ENCODE assay signal across 9 mouse cellular contexts in genomic region chr11:98203931-98204421, GRCm38 (mm10). TPM values are rescaled to one million over a fixed set of nuclear protein-coding genes. Genes with fewer than 3 reads are reported as not detected.
DNase-seq lines count a peak whose midpoint lies in the region; ATAC-seq and TF ChIP-seq lines count a peak whose summit lies in the region.
"Had no signal": no experiment of that assay in that cellular context is flagged by ENCODE, and none has a peak within 500 bp of the region (broad histone marks: within the 10 kb centered on the region; RNA-seq: fewer than 3 reads in every experiment).

No protein-coding gene starts in this region.

- DNase-seq in cerebellum, adult 2 months = peak; percentile 21 to 35
- DNase-seq in cerebellum, postnatal 4 days (ENCODE audit: low spot score in 2 of 2) = no peak
- peak; percentile 18 to 55 for DNase-seq in heart, adult 18-20 months
- peak; percentile 49 for DNase-seq in kidney, adult 18-20 months
- peak; percentile 24 for DNase-seq in retina, postnatal 1 day
- DNase-seq in layer of hippocampus, adult 9-11 months = no peak

- H3K9ac ChIP-seq in lung, embryonic 15.5 days = peak overlapping the region; percentile 92

- WGBS in cerebellum, adult 2 months = under 1% methylated on average over 16 of the region's 16 CpGs
- WGBS in bone marrow, adult 2 months = under 1% methylated on average over 16 of the region's 16 CpGs
- under 1% methylated on average over 16 of the region's 16 CpGs for WGBS in lung, embryonic 15.5 days

- no peak for TF ChIP-seq CTCF in cerebellum, adult 2 months (IDR thresholded peaks at IDR 0.05; ENCODE audit: borderline replicate concordance, insufficient read depth, low read depth, low read length)
- TF ChIP-seq CTCF in bone marrow, adult 2 months (IDR thresholded peaks at IDR 0.05; ENCODE audit: control insufficient read depth, insufficient read depth, low read length) = no peak

- ATAC-seq in lung, embryonic 15.5 days (ENCODE audit: borderline replicate concordance, extremely low read depth, low FRiP score, low TSS enrichment) = no peak

- no peak overlapping the region for H3K27ac ChIP-seq in cerebellum, adult 2 months (ENCODE audit: insufficient read depth, low read length)
- H3K27ac ChIP-seq in bone marrow, adult 2 months (ENCODE audit: control insufficient read depth, insufficient read depth, low read depth, low read length, poor library complexity) = peak overlapping the region; percentile 99
- peak overlapping the region; percentile 100 for H3K27ac ChIP-seq in lung, embryonic 15.5 days

- peak overlapping the region; percentile 65 for H3K4me2 ChIP-seq in lung, embryonic 15.5 days

- H3K4me1 ChIP-seq in cerebellum, adult 2 months (ENCODE audit: control insufficient read depth, insufficient read depth, low read length) = peaks cover 4% of the 10 kb centered on the region; the same call in 1 of the 2 replicates
- no peaks in the 10 kb centered on the region; the same call in 1 of the 2 replicates for H3K4me1 ChIP-seq in bone marrow, adult 2 months (ENCODE audit: control insufficient read depth, insufficient read depth, low read length)
- peaks cover 20% of the 10 kb centered on the region for H3K4me1 ChIP-seq in lung, embryonic 15.5 days

- no peak for TF ChIP-seq POLR2A in cerebellum, adult 2 months (IDR thresholded peaks at IDR 0.05; ENCODE audit: borderline replicate concordance, insufficient read depth, low read length)
- no peak for TF ChIP-seq POLR2A in bone marrow, adult 2 months (IDR thresholded peaks at IDR 0.05; ENCODE audit: borderline replicate concordance, control insufficient read depth, low read depth, low read length)

- peak overlapping the region; percentile 61 for H3K4me3 ChIP-seq in cerebellum, adult 2 months (replicated peaks; ENCODE audit: insufficient read depth, low read depth, low read length)
- peak overlapping the region; percentile 94 for H3K4me3 ChIP-seq in bone marrow, adult 2 months (replicated peaks; ENCODE audit: control insufficient read depth, low read depth, low read length)
- H3K4me3 ChIP-seq in lung, embryonic 15.5 days = peak overlapping the region; percentile 72

- peaks cover 11% of the 10 kb centered on the region for H3K36me3 ChIP-seq in lung, embryonic 15.5 days

- no peaks in the 10 kb centered on the region for H3K9me3 ChIP-seq in lung, embryonic 15.5 days

- no peaks in the 10 kb centered on the region for H3K27me3 ChIP-seq in cerebellum, adult 2 months (ENCODE audit: control insufficient read depth, insufficient read depth, low read length)
- no peaks in the 10 kb centered on the region for H3K27me3 ChIP-seq in lung, embryonic 15.5 days
- H3K27me3 ChIP-seq: Patski had no signal

RNA-seq across cellular contexts. Expression of gene Cdk12, which starts 1.1 kb away (rescaled TPM):
- polyA plus RNA-seq in cerebellum, adult 2 months (2012; rRNA removed) = 23.3 and 24.9 TPM in 2 replicates
- 22.0 and 34.8 TPM in 2 replicates for polyA plus RNA-seq in bone marrow, adult 2 months (2011; ENCODE audit: insufficient read depth, insufficient read length, low replicate concordance, missing spikeins)
- total RNA-seq in heart, adult 18-20 months (2021) = 10 to 100 TPM; 18.2 to 22.1 TPM
- polyA plus RNA-seq in lung, embryonic 15.5 days (2015; fragmentation: Nextera tagmentation; extraction: Ambion mirVana) = 8.8 and 10.0 TPM in 2 replicates

RNA-seq across cellular contexts. Expression of gene Med1, which starts 10.9 kb away (rescaled TPM):
- 27.0 and 29.0 TPM in 2 replicates for polyA plus RNA-seq in cerebellum, adult 2 months (2012; rRNA removed)
- 12.3 and 20.8 TPM in 2 replicates for polyA plus RNA-seq in bone marrow, adult 2 months (2011; ENCODE audit: insufficient read depth, insufficient read length, low replicate concordance, missing spikeins)
- 10 to 100 TPM; 37.3 to 39.0 TPM for total RNA-seq in heart, adult 18-20 months (2021)
- 57.8 and 60.8 TPM in 2 replicates for polyA plus RNA-seq in lung, embryonic 15.5 days (2015; fragmentation: Nextera tagmentation; extraction: Ambion mirVana)

RNA-seq across cellular contexts. Expression of gene Fbxl20, which starts 53.8 kb away (rescaled TPM):
- 23.0 and 25.1 TPM in 2 replicates for polyA plus RNA-seq in cerebellum, adult 2 months (2012; rRNA removed)
- polyA plus RNA-seq in bone marrow, adult 2 months (2011; ENCODE audit: insufficient read depth, insufficient read length, low replicate concordance, missing spikeins) = 7.8 and 10.1 TPM in 2 replicates
- 10 to 100 TPM; 19.1 to 22.2 TPM for total RNA-seq in heart, adult 18-20 months (2021)
- polyA plus RNA-seq in lung, embryonic 15.5 days (2015; fragmentation: Nextera tagmentation; extraction: Ambion mirVana) = 14.0 and 17.6 TPM in 2 replicates

Comparison
In these comparisons a context has a peak if more than half of its experiments do, and no peak if none do; other contexts are left out.
1. DNase-seq: peak in cerebellum, adult 2 months (2 of 2), heart, adult 18-20 months (2 of 2), kidney, adult 18-20 months (single experiment) and retina, postnatal 1 day (single experiment); none in cerebellum, postnatal 4 days (0 of 2) and layer of hippocampus, adult 9-11 months (single experiment).
2. Peak in every context shown above with its lines, with median percentiles within 50 percentile points of each other: H3K4me3 ChIP-seq.